Mouse (Mus musculus): ENCODE measurements around the gene Adck1. TPM values are rescaled to one million over a fixed set of nuclear protein-coding genes. Genes with fewer than 3 reads are reported as not detected.

Gene Adck1
- total RNA-seq, 2 experiments from 2014 or later: 14.9 to 15.5 TPM

DNA sequence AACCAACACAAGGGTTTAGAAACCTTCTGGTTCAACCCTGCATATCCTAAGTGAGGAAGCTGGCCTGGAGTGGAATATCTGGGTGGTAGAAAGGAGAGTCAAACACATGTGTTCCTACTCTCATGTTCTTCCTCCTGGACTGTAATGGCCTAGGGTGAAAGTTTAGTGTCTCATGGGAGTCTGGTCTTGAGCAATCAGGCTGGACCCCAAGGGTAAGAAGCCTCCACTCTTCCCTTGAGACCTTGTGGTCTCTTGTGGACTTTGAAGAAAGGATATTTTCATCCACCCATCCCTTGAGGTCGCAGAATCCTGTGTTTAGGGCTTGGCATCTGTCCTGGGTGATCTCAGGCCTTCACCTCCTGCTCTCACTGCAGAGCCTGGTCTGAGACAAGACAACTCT, 52.9 kb downstream of the Adck1 start:
- intact Hi-C loops (cut with DNase I): no loop called here
- DNase-seq: no peak

DNA sequence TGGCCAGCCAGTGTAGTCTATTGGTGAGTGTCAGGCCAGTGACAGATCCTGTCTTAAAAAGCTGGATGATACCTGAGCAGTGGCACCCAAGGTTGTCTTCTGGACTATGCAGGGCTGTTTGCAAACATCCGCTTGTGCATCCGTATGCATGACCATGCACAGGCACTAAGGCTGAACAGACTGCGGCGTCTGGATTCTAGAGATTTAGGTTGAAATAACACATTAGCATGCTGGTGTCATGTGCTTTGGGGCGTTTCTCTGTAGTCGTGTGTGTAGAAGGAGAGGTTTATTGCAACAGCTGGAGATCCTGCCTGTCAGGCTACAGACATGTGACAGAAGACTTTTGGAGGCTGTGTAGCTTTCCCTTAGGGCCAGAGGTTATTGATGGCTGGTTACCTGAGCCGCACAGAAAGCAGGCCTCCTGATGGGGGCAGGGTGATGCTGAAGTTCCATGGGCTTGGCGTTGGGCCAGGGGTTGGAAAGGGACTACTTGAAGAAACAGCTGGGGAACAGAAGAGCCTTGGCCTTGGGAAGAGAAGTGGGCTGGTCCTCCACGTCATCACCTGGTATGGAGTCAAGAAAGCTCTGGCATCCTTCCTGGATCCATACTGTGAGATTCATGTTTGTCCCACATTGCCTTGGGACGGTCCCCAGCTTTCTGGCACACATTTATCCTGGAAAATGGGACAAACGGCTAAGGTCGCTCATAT, 59.7 kb downstream of the Adck1 start:
- intact Hi-C loops (cut with DNase I): no loop called here
- peak in 1 of 2 experiments; percentile 26 for DNase-seq

- intact Hi-C loops (cut with DNase I): no loop called here
- DNase-seq: no peak
Measured at GRCm38 (mm10) chr12:88426926-88427325, 66.6 kb downstream of the Adck1 start.

DNA sequence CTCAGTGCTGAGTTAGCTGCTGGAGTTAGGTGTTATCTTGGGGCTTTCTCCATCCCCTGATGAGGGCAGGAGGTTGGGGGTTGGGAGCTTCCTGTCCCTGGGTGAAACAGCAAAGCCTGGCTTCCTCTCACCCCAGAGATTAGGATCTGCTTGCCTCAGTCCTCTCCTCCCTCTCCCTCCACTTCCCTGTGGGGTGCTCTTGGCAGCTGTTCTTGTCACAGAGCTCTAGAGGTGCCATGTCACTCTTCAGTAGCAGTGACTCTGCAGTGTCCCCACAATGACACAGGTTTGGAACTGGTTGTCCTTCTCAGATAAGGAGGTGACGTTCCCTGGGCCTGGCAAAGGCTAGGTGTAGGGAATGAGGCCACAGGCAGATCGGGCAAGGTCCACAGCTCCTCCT, 68.4 kb downstream of the Adck1 start:
- no peak for DNase-seq
- intact Hi-C loops (cut with DNase I): no loop called here

- no peak for DNase-seq
- intact Hi-C loops (cut with DNase I): no loop called here
Measured at GRCm38 (mm10) chr12:88432277-88432676, 71.9 kb downstream of the Adck1 start.

DNA sequence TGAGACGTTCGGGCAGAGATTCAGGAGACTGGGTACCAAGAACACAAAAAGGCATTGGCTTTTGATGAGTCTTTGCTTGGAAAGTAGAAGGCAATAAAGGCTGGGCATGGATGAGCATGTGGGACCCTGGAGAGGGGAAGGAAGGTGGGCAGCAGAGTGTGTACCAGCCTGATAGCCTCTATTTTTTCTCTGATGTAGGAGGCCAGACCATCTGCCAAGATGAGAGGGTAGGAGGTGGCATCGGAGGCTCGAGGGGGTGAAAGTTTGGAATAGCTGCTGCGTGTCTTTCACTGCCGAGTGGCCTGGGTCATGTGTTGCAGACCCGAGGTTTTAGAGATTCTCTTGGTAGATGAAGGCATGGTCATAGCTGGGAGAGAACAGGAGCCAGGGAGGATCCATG, 72.8 kb downstream of the Adck1 start:
- intact Hi-C loops (cut with DNase I): no loop called here
- DNase-seq: no peak

DNA sequence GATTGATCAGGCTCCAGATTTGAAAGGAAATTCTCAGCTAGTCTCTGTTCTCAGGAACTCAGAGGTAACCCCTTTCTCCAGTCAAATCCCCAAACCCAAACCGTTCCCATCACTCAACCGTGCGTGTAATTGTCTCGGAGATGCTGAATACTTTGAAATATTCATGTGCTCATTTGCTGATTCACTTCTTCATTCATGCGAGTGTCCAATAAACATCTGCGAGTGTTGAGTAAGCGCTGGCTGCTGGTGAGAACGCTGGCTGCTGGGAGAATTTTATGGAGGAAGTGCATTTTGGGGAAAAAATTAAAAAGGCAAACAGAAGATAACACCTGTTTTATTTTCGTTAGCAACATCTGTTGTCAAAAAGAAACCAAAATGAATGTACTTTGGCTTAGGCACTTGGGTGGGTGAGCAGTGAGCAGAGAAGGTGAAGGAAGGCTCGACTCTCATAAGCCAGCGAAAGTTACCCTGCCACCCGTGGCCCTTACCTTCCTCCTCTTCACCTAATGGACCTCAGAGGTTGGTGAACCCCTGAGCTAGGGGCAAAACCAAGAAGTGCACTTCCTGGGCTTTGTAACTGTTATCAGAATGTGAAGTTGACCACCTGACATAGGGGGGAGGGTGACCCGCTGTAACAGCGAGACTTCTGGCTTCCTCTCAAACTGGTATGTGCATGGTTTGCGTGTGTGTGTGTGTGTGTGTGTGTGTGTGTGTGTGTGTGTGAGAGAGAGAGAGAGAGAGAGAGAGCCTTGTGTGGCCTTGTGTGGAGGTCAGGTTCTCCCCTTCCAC, 76.8 kb downstream of the Adck1 start:
- no peak for DNase-seq
- intact Hi-C loops (cut with DNase I): no loop called here

GRCm38 (mm10) chr12:88441922-88442809, 81.8 kb downstream of the Adck1 start:
- intact Hi-C loops (cut with DNase I): no loop called here

GRCm38 (mm10) chr12:88444040-88444439, 83.7 kb downstream of the Adck1 start:
- DNase-seq: no peak
- intact Hi-C loops (cut with DNase I): no loop called here

More at GRCm38 (mm10) chr12:88441922-88442809, 81.8 kb downstream of the Adck1 start:
- DNase-seq: no peak

DNA sequence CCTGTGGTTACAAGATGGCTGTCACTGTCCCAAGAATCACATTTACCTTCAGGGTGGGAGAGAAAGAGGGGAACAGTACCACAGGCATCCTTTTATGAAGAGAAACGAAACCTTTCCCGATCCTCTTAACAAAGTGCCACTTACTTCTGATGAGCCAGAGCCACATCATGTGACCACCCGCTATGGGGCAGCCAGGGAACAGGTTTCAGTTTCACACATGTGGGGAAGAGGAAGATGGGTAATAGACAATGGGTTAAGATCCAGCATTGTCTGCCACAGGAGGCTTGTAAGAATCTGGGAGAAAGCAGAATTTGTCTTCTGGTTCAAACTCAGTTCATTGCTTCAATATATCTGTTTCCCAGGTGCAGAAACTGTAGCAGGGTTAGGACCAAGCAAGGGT, 85.1 kb downstream of the Adck1 start:
- intact Hi-C loops (cut with DNase I): no loop called here
- no peak for DNase-seq

GRCm38 (mm10) chr12:88450658-88451563, 90.6 kb downstream of the Adck1 start:
- DNase-seq: no peak
- intact Hi-C loops (cut with DNase I): no loop called here

DNA sequence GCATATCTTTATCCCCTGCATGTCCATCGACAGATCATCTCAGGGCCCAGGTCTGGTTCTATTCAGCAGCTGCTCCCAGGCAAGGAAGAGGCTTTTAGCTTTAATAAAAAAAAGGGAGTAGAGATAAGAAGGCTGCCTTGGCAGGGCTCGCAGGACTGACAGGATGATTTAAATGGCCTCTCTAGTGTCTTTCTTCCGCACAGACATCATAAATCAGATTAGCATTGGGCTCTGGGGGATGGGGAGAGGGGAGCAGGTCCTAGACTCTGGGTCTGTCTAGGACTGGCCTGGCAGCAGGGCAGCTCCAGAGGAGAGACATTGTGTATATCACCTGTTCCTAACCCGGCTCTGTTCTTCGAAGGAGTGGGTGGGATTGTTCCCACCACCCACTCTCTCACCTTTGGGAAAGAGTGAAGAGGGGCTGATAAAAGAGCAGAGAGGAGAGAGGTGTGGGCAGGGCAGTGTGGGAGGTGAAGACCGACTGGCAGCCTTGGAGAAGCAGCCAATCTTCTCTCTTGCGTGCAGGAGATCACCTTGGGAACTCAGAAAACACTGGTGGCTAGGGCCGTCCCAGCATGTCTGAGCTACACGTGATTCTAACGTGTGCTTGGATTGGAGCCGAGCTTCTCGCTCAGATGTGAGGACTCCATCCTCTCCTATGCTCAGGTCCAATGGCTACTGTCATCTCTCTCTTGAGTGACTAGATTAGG, 94.5 kb downstream of the Adck1 start:
- intact Hi-C loops (cut with DNase I): no loop called here
- DNase-seq: no peak

DNA sequence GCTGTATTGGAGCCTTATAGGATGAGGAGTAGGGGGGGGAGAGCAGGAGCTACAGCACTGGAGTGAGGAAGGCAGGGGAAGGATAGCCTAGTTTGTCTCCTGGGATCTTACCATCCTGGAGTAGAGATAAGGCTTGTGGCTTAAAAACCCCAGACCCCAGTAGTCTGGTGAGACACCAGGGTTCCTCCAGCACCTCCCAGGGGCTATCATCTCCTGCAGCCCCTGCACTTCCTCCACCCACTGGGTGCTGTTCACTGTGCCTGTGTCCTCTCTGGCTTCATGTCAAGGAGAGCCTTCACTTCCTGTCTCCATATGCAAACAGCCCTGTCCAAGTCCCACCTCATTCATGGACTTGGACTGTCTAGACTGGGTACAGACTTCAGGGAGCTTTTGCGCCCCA, 96.7 kb downstream of the Adck1 start:
- DNase-seq: no peak
- intact Hi-C loops (cut with DNase I): no loop called here

GRCm38 (mm10) chr12:88458936-88459335, 98.6 kb downstream of the Adck1 start:
- no peak for DNase-seq
- intact Hi-C loops (cut with DNase I): no loop called here

GRCm38 (mm10) chr12:88459461-88459860, 99.1 kb downstream of the Adck1 start:
- intact Hi-C loops (cut with DNase I): no loop called here
- no peak for DNase-seq

GRCm38 (mm10) chr12:88461026-88461425, 100.7 kb downstream of the Adck1 start:
- intact Hi-C loops (cut with DNase I): no loop called here
- DNase-seq: no peak

GRCm38 (mm10) chr12:88463588-88464290, 103.4 kb downstream of the Adck1 start:
- intact Hi-C loops (cut with DNase I): no loop called here
- no peak for DNase-seq

GRCm38 (mm10) chr12:88466801-88467200, 106.4 kb downstream of the Adck1 start:
- no peak for DNase-seq
- intact Hi-C loops (cut with DNase I): no loop called here

DNA sequence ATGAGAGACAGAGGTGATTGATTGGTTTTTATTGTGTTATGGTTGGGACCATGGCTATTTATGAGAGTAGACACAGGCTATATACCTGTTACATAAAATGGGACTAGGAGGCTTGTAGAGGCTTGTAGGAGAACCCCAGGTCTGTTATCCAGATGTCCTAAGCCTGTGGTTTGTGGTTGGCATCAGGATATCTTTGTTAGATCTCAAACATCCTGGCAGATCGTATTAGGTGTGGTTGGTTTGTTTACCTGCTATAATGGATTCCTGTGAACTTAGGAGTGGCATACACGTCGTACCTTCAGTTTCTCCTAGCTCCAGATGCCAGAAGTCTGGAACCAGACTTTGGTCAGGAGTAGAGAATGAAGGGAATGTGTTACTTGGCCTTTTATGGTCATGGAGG, 106.9 kb downstream of the Adck1 start:
- DNase-seq: no peak
- intact Hi-C loops (cut with DNase I): no loop called here
